Mouse (Mus musculus): ENCODE measurements around the gene D130043K22Rik.

DNA sequence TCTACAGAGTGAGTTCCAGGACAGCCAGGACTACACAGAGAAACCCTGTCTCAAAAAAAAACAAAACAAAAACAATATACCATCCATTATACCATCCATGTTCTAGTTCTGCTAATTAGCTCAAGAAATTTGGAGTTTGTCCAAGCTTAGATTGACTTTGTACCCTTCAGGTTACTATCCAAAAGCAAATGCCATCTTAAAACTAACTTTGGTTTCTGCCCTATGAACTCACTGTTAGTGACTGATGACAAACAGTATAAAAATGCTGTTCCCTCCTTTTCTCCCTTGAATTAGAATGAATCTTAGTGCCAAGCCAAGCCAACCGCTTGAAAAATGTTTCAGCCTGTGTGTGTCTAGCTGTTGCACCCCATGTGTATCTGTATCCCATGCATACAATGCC lies 30.3 kb upstream of the D130043K22Rik start:
- TF ChIP-seq CTCF (IDR thresholded peaks at IDR 0.05; ENCODE audit: low read depth): no peak
- no peak for TF ChIP-seq EP300 (IDR thresholded peaks at IDR 0.05; ENCODE audit: low read depth)

All from liver, embryonic 14.5 days (tissue).